Mouse (Mus musculus) myocyte (in vitro differentiated cells): Measurements from ENCODE around the gene Sec22a. TPM values are rescaled to one million over a fixed set of nuclear protein-coding genes. Genes with fewer than 3 reads are reported as not detected.

Experiments used
- H3K27me3 ChIP-seq: one replicate; pipeline ENCODE4 v1.6.1; 2011; ENCODE audit not compliant: control insufficient read depth, insufficient read depth, insufficient read length
- H3K36me3 ChIP-seq: one replicate; pipeline ENCODE4 v1.6.1; 2011; ENCODE audit not compliant: control insufficient read depth, insufficient read depth
- H3K4me2 ChIP-seq: one replicate; pipeline ENCODE4 v1.6.1; 2011; ENCODE audit warnings: low read depth, control low read depth
- H3K4me3 ChIP-seq: one replicate; pipeline ENCODE4 v1.5.1; 2011; ENCODE audit warnings: mild to moderate bottlenecking, control low read depth, moderate library complexity
- H3K79me2 ChIP-seq: one replicate; pipeline ENCODE4 v1.6.1; 2011; ENCODE audit not compliant: control insufficient read depth, insufficient read depth
- H3ac ChIP-seq: one replicate; pipeline ENCODE4 v1.6.1; 2011; ENCODE audit not compliant: control insufficient read depth, insufficient read length
- CEBPB ChIP-seq: IDR thresholded peaks from 2 replicates; pipeline ENCODE4 v1.6.1; 2011; ENCODE audit warnings: mild to moderate bottlenecking, moderate library complexity; ENCODE audit not compliant: poor library complexity, insufficient read depth, severe bottlenecking
- E2F4 ChIP-seq: IDR thresholded peaks from one replicate; pipeline ENCODE4 v1.6.1; 2011; ENCODE audit warnings: mild to moderate bottlenecking, control low read depth, moderate library complexity; ENCODE audit not compliant: insufficient read depth
- MAX ChIP-seq: IDR thresholded peaks from one replicate; pipeline ENCODE4 v1.6.1; 2011; ENCODE audit warnings: low read depth, mild to moderate bottlenecking, control low read depth
- MYOD1 ChIP-seq, 3 experiments: IDR thresholded peaks; one replicate each; pipeline ENCODE4 v1.6.1; 2011; ENCODE audit warnings: control low read depth in 2 of 3, low read depth in 2 of 3, mild to moderate bottlenecking in 2 of 3, moderate library complexity in 1 of 3; ENCODE audit not compliant: insufficient read length in 2 of 3, control insufficient read depth in 1 of 3
- MYOG ChIP-seq, 3 experiments: IDR thresholded peaks; one replicate each; pipeline ENCODE4 v1.6.1; 2011; ENCODE audit warnings: control low read depth in 2 of 3, low read depth in 2 of 3, mild to moderate bottlenecking in 2 of 3; ENCODE audit not compliant: insufficient read length in 2 of 3, control insufficient read depth in 1 of 3, insufficient read depth in 1 of 3
- POLR2A ChIP-seq: IDR thresholded peaks from one replicate; pipeline ENCODE4 v1.6.1; 2011; ENCODE audit warnings: low read depth, mild to moderate bottlenecking, control low read depth, moderate library complexity; ENCODE audit not compliant: insufficient read length
- POLR2AphosphoS2 ChIP-seq: IDR thresholded peaks from one replicate; pipeline ENCODE4 v1.6.1; 2011; ENCODE audit warnings: low read depth, control low read depth; ENCODE audit not compliant: insufficient read length
- REST ChIP-seq: IDR thresholded peaks from one replicate; pipeline ENCODE4 v1.6.1; 2011; ENCODE audit warnings: mild to moderate bottlenecking, control low read depth, moderate library complexity; ENCODE audit not compliant: insufficient read depth, insufficient read length
- SRF ChIP-seq: IDR thresholded peaks from one replicate; pipeline ENCODE4 v1.6.1; 2011; ENCODE audit warnings: low read depth; ENCODE audit not compliant: control insufficient read depth, insufficient read length
- TCF12 ChIP-seq: IDR thresholded peaks from one replicate; pipeline ENCODE4 v1.6.1; 2011; ENCODE audit warnings: mild to moderate bottlenecking, control low read depth; ENCODE audit not compliant: poor library complexity, insufficient read depth, severe bottlenecking
- TCF3 ChIP-seq: IDR thresholded peaks from one replicate; pipeline ENCODE4 v1.6.1; 2011; ENCODE audit warnings: low read depth, control low read depth; ENCODE audit not compliant: insufficient read length
- USF1 ChIP-seq: IDR thresholded peaks from one replicate; pipeline ENCODE4 v1.6.1; 2011; ENCODE audit warnings: low read depth, mild to moderate bottlenecking, control low read depth, moderate library complexity
- polyA plus RNA-seq: library from polyadenylated mRNA; unstranded; fragments of >200 nt; fragmentation: generic; extraction: Trizol; gene quantifications from one replicate; pipeline ENCODE4 v1.2.1, GENCODE M21; 2012; ENCODE audit warnings: missing spikeins

Sec22a gene
- polyA plus RNA-seq, 1 experiment, result 7.7 TPM

DNA sequence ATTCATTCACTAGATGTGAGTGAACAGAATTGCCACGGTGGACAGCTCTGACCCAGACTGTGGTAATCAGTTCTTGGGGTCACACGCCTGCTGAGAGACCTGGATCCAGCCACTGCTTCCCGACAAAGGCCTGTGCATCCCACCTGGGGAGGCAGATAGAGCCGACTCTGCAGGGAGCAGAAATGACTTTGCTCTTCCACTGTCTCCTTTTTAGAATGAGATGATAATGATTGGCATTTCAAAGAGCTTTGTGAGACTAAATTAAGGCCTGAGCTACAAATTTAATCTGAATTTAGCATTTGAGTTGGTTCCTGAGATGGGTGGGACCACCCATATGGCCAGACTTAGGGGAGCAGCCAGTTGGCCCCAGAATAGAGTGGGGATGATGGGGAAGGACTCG is 41.1 kb upstream of the Sec22a start:
- Histone ChIP-seq H3ac (no peak overlapping the region), H3K4me2 (no peak overlapping the region)
- no peak for TF ChIP-seq TCF12
- TF ChIP-seq USF1, result no peak
- no peak for TF ChIP-seq E2F4
- TF ChIP-seq MAX, result no peak
- no peak for TF ChIP-seq SRF
- no peak for TF ChIP-seq MYOD1 (IDR thresholded peaks at IDR 0.05; ENCODE audit: control insufficient read depth in 1 of 3, insufficient read length in 2 of 3, low read depth in 2 of 3)
- TF ChIP-seq MYOG (IDR thresholded peaks at IDR 0.05; ENCODE audit: control insufficient read depth in 1 of 3, insufficient read depth in 1 of 3, insufficient read length in 2 of 3, low read depth in 2 of 3), result no peak
- no peak for TF ChIP-seq POLR2AphosphoS2
- TF ChIP-seq TCF3, result no peak

DNA sequence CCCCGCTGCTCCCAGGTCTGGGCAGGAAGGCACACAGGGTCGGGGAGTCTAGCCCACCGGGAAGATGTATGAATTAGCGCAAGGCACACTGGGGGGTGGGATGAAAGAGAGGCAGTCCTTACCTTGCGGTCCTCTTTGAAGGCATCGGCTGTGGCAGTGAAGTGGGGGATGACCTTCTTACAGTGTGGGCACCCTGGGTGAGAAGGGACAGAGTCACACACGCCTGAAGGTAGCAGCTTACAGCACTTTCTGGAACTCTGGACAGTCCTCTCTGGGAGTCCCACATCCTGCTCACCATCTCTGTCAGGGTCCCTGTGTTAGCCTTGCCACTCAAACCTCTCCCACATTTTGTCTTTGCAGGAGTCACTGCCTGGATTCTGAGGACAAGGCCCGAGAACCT is 40.2 kb upstream of the Sec22a start:
- no peaks in the 10 kb centered on the region for H3K79me2 ChIP-seq
- H3K36me3 ChIP-seq, result no peaks in the 10 kb centered on the region
- TF ChIP-seq USF1 (no peak), CEBPB (no peak), E2F4 (no peak), TCF3 (no peak), POLR2A (no peak), SRF (no peak), MAX (no peak), REST (no peak), TCF12 (no peak), MYOD1 (IDR thresholded peaks at IDR 0.05; ENCODE audit: control insufficient read depth in 1 of 3, insufficient read length in 2 of 3, low read depth in 2 of 3) (no peak), POLR2AphosphoS2 (no peak), MYOG (IDR thresholded peaks at IDR 0.05; ENCODE audit: control insufficient read depth in 1 of 3, insufficient read depth in 1 of 3, insufficient read length in 2 of 3, low read depth in 2 of 3) (no peak)
- no peak overlapping the region for H3ac ChIP-seq
- H3K27me3 ChIP-seq, result no peaks in the 10 kb centered on the region
- no peak overlapping the region for H3K4me3 ChIP-seq
- no peak overlapping the region for H3K4me2 ChIP-seq

More for the DNA sequence above, 41.1 kb upstream of the Sec22a start:
- Histone ChIP-seq H3K79me2 (no peaks in the 10 kb centered on the region), H3K4me3 (no peak overlapping the region), H3K36me3 (no peaks in the 10 kb centered on the region), H3K27me3 (no peaks in the 10 kb centered on the region)

DNA sequence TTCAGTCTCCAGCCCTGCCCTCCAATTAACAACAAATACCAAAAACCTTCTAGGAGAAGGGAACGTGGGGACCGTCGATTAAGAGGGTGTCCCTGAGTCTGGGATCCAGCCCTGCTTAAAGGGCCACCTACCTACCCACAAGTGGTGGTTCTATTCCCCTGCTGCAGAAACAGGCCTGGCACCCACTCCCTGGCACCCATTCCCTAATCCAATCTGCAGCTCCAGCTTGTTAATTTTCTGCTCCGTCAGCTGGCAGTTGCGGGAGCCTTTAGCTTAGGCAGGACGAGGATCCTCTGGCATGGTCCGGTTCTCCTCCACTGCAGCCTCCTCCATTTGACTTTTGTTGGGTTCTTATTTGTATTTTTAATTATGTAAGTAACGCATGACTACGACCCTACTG is 39.6 kb upstream of the Sec22a start:
- Histone ChIP-seq H3K4me2 (no peak overlapping the region), H3K27me3 (no peaks in the 10 kb centered on the region), H3K36me3 (no peaks in the 10 kb centered on the region), H3K4me3 (no peak overlapping the region), H3K79me2 (no peaks in the 10 kb centered on the region), H3ac (no peak overlapping the region)
- TF ChIP-seq MYOG (IDR thresholded peaks at IDR 0.05; ENCODE audit: control insufficient read depth in 1 of 3, insufficient read depth in 1 of 3, insufficient read length in 2 of 3, low read depth in 2 of 3) (no peak), E2F4 (no peak), MAX (no peak), USF1 (no peak), POLR2AphosphoS2 (no peak), TCF3 (no peak), POLR2A (no peak), REST (no peak), TCF12 (no peak), CEBPB (no peak), SRF (no peak), MYOD1 (IDR thresholded peaks at IDR 0.05; ENCODE audit: control insufficient read depth in 1 of 3, insufficient read length in 2 of 3, low read depth in 2 of 3) (no peak)

DNA sequence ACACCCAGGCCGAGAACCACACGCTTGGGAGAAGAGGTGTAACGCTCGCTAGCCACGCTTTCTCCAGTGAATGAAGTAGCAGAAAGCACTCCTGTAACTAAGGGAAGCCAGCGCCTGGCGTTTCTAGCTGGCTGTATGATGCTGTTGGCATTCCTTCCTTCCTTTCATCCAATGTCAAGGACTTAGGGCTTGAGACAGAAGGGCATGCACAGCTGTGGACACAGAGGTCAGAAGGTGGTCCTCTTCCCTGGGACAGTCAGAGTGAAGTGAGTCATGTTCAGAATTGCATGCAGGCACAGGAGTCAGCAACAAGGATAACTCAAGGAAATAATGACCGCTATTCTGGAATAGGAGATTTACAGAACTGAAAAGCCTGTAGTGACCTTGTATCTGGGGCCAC is 29.1 kb upstream of the Sec22a start:
- Histone ChIP-seq H3K79me2 (no peaks in the 10 kb centered on the region), H3K36me3 (peaks cover 5% of the 10 kb centered on the region), H3K4me2 (no peak overlapping the region), H3K27me3 (no peaks in the 10 kb centered on the region), H3ac (no peak overlapping the region), H3K4me3 (no peak overlapping the region)
- no peak for TF ChIP-seq E2F4
- no peak for TF ChIP-seq MAX
- no peak for TF ChIP-seq SRF
- TF ChIP-seq MYOD1 (IDR thresholded peaks at IDR 0.05; ENCODE audit: control insufficient read depth in 1 of 3, insufficient read length in 2 of 3, low read depth in 2 of 3), result peak in 2 of 3 experiments; percentile 32 to 33
- no peak for TF ChIP-seq TCF12
- no peak for TF ChIP-seq MYOG (IDR thresholded peaks at IDR 0.05; ENCODE audit: control insufficient read depth in 1 of 3, insufficient read depth in 1 of 3, insufficient read length in 2 of 3, low read depth in 2 of 3)

DNA sequence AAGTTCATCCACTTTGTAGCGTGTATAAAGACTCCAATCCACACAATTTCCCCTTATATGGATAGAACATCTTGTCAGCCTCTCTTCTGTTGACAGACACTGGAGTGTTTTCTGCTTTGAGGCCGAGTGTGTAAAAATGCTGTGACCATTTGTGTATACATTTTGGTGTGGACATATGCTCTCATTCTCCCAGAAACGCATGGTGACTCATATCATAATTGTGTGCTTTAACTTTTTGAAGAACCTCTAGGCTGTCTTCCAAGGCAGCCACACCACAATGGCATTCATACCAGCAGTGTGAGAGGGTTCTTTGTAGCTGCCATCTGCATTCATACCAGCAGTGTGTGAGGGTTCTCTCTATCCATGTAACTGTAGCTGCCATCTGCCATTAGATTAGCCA is 21.9 kb upstream of the Sec22a start:
- Histone ChIP-seq H3K36me3 (no peaks in the 10 kb centered on the region), H3K4me3 (no peak overlapping the region), H3K27me3 (no peaks in the 10 kb centered on the region), H3ac (no peak overlapping the region), H3K79me2 (no peaks in the 10 kb centered on the region), H3K4me2 (no peak overlapping the region)
- TF ChIP-seq SRF, result no peak
- no peak for TF ChIP-seq TCF12
- TF ChIP-seq POLR2AphosphoS2, result no peak
- TF ChIP-seq USF1, result no peak
- no peak for TF ChIP-seq MYOD1 (IDR thresholded peaks at IDR 0.05; ENCODE audit: control insufficient read depth in 1 of 3, insufficient read length in 2 of 3, low read depth in 2 of 3)
- TF ChIP-seq CEBPB, result no peak
- TF ChIP-seq MAX, result no peak
- no peak for TF ChIP-seq TCF3
- TF ChIP-seq E2F4, result no peak
